Mouse (Mus musculus) G1E (cell line): ENCODE data around the gene 1700001O22Rik. TPM values are rescaled to one million over a fixed set of nuclear protein-coding genes. Genes with fewer than 3 reads are reported as not detected.

ENCODE experiments used
- ATAC-seq: 2 replicates; pipeline ENCODE4 v1.8.0; 2016; ENCODE audit warnings: mild to moderate bottlenecking; ENCODE audit not compliant: insufficient number of reproducible peaks, poor library complexity, low FRiP score, severe bottlenecking; ENCODE audit errors: extremely low read depth
- DNase-seq: peaks from one replicate; pipeline ENCODE4 v3.0.0; 2012; ENCODE audit warnings: low spot score
- H3K27me3 ChIP-seq: 2 replicates; pipeline ENCODE4 v1.6.1; 2012; ENCODE audit warnings: mild to moderate bottlenecking, low read length, inconsistent platforms; ENCODE audit not compliant: insufficient read depth
- H3K36me3 ChIP-seq: replicated peaks from 2 replicates; pipeline ENCODE3; 2012; ENCODE audit warnings: mild to moderate bottlenecking, inconsistent platforms
- H3K4me1 ChIP-seq: 2 replicates; pipeline ENCODE4 v1.6.1; 2012; ENCODE audit warnings: low read depth, low read length, inconsistent platforms, mixed read lengths; ENCODE audit not compliant: insufficient read depth
- H3K4me3 ChIP-seq: 2 replicates; pipeline ENCODE4 v1.5.1; 2012; ENCODE audit warnings: low read depth, mild to moderate bottlenecking, inconsistent platforms, low read length, moderate library complexity, mixed read lengths
- H3K9me3 ChIP-seq: replicated peaks from 2 replicates; pipeline ENCODE4 v1.6.1; 2012; ENCODE audit warnings: inconsistent platforms
- CTCF ChIP-seq: IDR thresholded peaks from 2 replicates; pipeline ENCODE4 v1.5.1; 2012; ENCODE audit warnings: low read depth, low read length, inconsistent platforms, mixed read lengths
- GATA1 ChIP-seq: IDR thresholded peaks from 2 replicates; pipeline ENCODE4 v1.6.1; 2012; ENCODE audit warnings: borderline replicate concordance, low read length, inconsistent platforms, mixed read lengths
- GATA2 ChIP-seq: IDR thresholded peaks from 2 replicates; pipeline ENCODE4 v1.6.1; 2012; ENCODE audit warnings: low read depth, low read length, inconsistent platforms, borderline replicate concordance
- POLR2AphosphoS5 ChIP-seq: IDR thresholded peaks from 2 replicates; pipeline ENCODE4 v1.6.1; 2012; ENCODE audit warnings: low read depth, low read length, inconsistent platforms; ENCODE audit not compliant: insufficient replicate concordance
- TAL1 ChIP-seq: conservative IDR thresholded peaks from 2 replicates; pipeline ENCODE4 v1.6.1; 2012; ENCODE audit warnings: low read depth, low read length, inconsistent platforms, mixed read lengths
- polyA plus RNA-seq: library from polyadenylated mRNA; stranded (reverse); fragments of >175 nt; gene quantifications from 2 replicates; pipeline ENCODE4 v1.2.3, GENCODE M21; 2012
- total RNA-seq, 2 experiments: library from RNA; stranded (forward) in 1 of 2; stranded (reverse) in 1 of 2; fragments of 200-1000 nt in 1 of 2; fragments of >200 nt in 1 of 2; fragmentation: Nextera tagmentation in 1 of 2; gene quantifications; 2 replicates each; pipeline ENCODE4 v1.2.3; 2014 to 2017

1700001O22Rik gene
- not detected in 2 replicates for total RNA-seq (2014; fragmentation: Nextera tagmentation)
- 0.29 and 0.33 TPM in 2 replicates for total RNA-seq (2017)
- not detected in 2 replicates for polyA plus RNA-seq

- Histone ChIP-seq H3K27me3 (peaks cover 58% of the 10 kb centered on the region), H3K4me1 (peaks cover 31% of the 10 kb centered on the region), H3K9me3 (no peaks in the 10 kb centered on the region), H3K4me3 (no peak within 1 kb of the TSS), H3K36me3 (peaks cover 2% of the 10 kb centered on the region)
- ATAC-seq, result no peak
- TF ChIP-seq CTCF (no peak), GATA1 (no peak), POLR2AphosphoS5 (no peak), TAL1 (no peak), GATA2 (no peak)
- DNase-seq, result no peak
Observed at GRCm38 (mm10) chr2:30803604-30804003, at the start of gene 1700001O22Rik. Gene 1700001O22Rik, minus strand, starts transcription at chr2:30803661.

GRCm38 (mm10) chr2:30852771-30853313, 49.4 kb upstream of the 1700001O22Rik start:
- Histone ChIP-seq H3K27me3 (peaks cover 37% of the 10 kb centered on the region), H3K4me1 (no peaks in the 10 kb centered on the region), H3K36me3 (no peaks in the 10 kb centered on the region), H3K4me3 (no peak overlapping the region), H3K9me3 (no peaks in the 10 kb centered on the region)
- DNase-seq (no peak), ATAC-seq (no peak)
- no peak for TF ChIP-seq GATA2
- TF ChIP-seq GATA1, result no peak
- no peak for TF ChIP-seq TAL1
- no peak for TF ChIP-seq POLR2AphosphoS5
- no peak for TF ChIP-seq CTCF

- TF ChIP-seq GATA2 (no peak), CTCF (no peak), GATA1 (no peak), POLR2AphosphoS5 (no peak), TAL1 (no peak)
- no peak for ATAC-seq
- Histone ChIP-seq H3K4me3 (no peak overlapping the region), H3K36me3 (no peaks in the 10 kb centered on the region), H3K27me3 (peaks cover 42% of the 10 kb centered on the region), H3K4me1 (no peaks in the 10 kb centered on the region), H3K9me3 (no peaks in the 10 kb centered on the region)
- DNase-seq, result no peak
Observed at GRCm38 (mm10) chr2:30850581-30850980, 47.1 kb upstream of the 1700001O22Rik start.

- Histone ChIP-seq H3K9me3 (no peaks in the 10 kb centered on the region), H3K27me3 (peaks cover 48% of the 10 kb centered on the region), H3K4me1 (no peaks in the 10 kb centered on the region), H3K4me3 (no peak overlapping the region), H3K36me3 (no peaks in the 10 kb centered on the region)
- no peak for DNase-seq
- no peak for ATAC-seq
- no peak for TF ChIP-seq GATA1
- TF ChIP-seq POLR2AphosphoS5, result no peak
- no peak for TF ChIP-seq GATA2
- TF ChIP-seq TAL1, result no peak
- no peak for TF ChIP-seq CTCF
Observed at GRCm38 (mm10) chr2:30848184-30848583, 44.7 kb upstream of the 1700001O22Rik start.

GRCm38 (mm10) chr2:30846723-30847122, 43.3 kb upstream of the 1700001O22Rik start:
- no peaks in the 10 kb centered on the region for H3K36me3 ChIP-seq
- TF ChIP-seq POLR2AphosphoS5 (no peak), TAL1 (no peak), CTCF (no peak), GATA2 (no peak), GATA1 (no peak)
- no peaks in the 10 kb centered on the region for H3K9me3 ChIP-seq
- DNase-seq (no peak), ATAC-seq (no peak)
- H3K4me3 ChIP-seq, result no peak overlapping the region
- H3K4me1 ChIP-seq, result no peaks in the 10 kb centered on the region
- H3K27me3 ChIP-seq, result peaks cover 48% of the 10 kb centered on the region

- ATAC-seq (no peak), DNase-seq (no peak)
- H3K27me3 ChIP-seq, result peaks cover 44% of the 10 kb centered on the region
- H3K36me3 ChIP-seq, result no peaks in the 10 kb centered on the region
- no peaks in the 10 kb centered on the region for H3K9me3 ChIP-seq
- H3K4me1 ChIP-seq, result no peaks in the 10 kb centered on the region
- TF ChIP-seq CTCF, result no peak
- TF ChIP-seq POLR2AphosphoS5, result no peak
- TF ChIP-seq GATA1, result no peak
- no peak for TF ChIP-seq GATA2
- TF ChIP-seq TAL1, result no peak
- no peak overlapping the region for H3K4me3 ChIP-seq
Observed at GRCm38 (mm10) chr2:30846236-30846635, 42.8 kb upstream of the 1700001O22Rik start.
